Mouse (Mus musculus) ZHBTc4 (cell line): ENCODE measurements around the gene 4930544D05Rik.

Experiments used
- DNase-seq: peaks from one replicate; pipeline ENCODE4 v3.0.0-alpha.2; 2011; ENCODE audit warnings: low read depth, low spot score

The 4930544D05Rik gene

GRCm38 (mm10) chr11:70598451-70598953 is 17.1 kb upstream of the 4930544D05Rik start:
- no peak for DNase-seq

GRCm38 (mm10) chr11:70605024-70605566 is 10.6 kb upstream of the 4930544D05Rik start:
- peak; percentile 78 for DNase-seq

GRCm38 (mm10) chr11:70606717-70607116 is 8.9 kb upstream of the 4930544D05Rik start:
- no peak for DNase-seq

GRCm38 (mm10) chr11:70607611-70608010 is 8.0 kb upstream of the 4930544D05Rik start:
- no peak for DNase-seq

DNA sequence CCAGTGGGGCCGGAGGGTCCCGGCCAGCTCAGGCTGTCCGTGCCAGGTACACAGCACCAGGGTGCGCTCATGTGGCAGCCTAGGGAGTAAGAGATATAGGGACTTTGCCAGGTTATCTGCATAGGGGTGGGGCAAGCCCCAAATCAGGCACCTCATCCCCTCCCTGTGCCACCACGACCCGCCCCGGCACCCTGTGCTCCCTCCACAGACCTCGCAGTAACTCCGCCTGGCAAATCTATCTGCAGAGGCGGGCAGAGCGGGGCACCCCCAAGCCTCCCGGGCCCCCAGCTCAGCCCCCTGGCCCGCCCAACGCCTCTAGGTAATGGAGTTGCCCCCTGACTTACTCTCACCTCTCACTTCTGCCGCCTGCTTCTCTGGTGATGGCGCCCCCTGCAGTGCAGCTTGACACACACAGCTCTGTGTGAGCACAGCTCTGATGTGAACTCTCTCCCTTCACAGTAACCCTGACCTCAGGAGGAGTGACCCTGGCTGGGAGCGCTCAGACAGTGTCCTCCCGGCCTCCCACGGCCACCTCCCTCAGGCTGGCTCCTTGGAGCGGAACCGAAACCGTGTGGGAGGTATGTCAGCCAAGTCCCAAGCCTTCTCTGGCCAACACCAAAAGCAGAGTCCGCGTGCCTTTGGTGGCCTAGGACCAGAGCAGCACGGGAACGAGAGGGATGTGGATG is 7.1 kb upstream of the 4930544D05Rik start:
- peak; percentile 83 for DNase-seq

DNA sequence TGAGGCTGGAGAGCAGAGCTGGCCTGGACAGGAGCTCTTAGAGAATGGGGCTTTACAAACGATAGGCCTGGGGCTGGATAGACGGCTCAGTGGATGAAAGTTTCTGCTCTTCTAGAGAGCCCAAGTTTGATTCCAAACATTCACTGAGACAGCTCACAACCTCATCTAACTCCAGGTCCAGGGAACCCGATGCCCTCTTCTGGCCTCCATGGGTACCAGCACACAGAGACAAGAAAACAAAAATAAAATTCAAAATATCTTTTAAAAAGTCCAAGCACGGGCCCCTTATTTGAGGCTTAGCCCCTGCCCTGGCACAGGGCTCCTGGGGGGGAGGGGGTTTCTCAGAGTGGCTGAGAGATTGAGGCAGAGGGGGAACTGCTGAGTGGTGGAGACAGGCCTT is 4.9 kb upstream of the 4930544D05Rik start:
- DNase-seq, result no peak

DNA sequence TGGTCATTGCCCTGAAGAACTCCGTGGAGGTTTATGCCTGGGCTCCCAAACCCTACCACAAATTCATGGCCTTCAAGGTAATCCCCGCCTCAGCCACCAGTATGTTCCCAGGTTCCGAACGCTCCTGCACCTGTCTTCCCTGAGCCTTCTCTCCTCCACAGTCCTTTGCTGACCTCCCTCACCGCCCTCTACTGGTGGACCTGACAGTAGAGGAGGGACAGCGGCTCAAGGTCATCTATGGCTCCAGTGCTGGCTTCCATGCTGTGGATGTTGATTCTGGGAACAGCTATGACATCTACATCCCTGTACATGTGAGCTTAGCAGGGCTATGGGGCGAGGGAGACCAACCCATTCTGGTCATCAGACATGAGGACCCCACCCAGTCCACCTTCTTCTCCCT is 3.1 kb upstream of the 4930544D05Rik start:
- DNase-seq, result no peak

- peak; percentile 85 for DNase-seq
These were observed 574 bp upstream of the 4930544D05Rik start for GRCm38 (mm10) chr11:70615074-70615473.

- DNase-seq, result no peak
These were observed 3.5 kb downstream of the 4930544D05Rik start, which contains the start of gene Chrne for GRCm38 (mm10) chr11:70619101-70619500. Gene Chrne (minus strand): TSS chr11:70619216.

DNA sequence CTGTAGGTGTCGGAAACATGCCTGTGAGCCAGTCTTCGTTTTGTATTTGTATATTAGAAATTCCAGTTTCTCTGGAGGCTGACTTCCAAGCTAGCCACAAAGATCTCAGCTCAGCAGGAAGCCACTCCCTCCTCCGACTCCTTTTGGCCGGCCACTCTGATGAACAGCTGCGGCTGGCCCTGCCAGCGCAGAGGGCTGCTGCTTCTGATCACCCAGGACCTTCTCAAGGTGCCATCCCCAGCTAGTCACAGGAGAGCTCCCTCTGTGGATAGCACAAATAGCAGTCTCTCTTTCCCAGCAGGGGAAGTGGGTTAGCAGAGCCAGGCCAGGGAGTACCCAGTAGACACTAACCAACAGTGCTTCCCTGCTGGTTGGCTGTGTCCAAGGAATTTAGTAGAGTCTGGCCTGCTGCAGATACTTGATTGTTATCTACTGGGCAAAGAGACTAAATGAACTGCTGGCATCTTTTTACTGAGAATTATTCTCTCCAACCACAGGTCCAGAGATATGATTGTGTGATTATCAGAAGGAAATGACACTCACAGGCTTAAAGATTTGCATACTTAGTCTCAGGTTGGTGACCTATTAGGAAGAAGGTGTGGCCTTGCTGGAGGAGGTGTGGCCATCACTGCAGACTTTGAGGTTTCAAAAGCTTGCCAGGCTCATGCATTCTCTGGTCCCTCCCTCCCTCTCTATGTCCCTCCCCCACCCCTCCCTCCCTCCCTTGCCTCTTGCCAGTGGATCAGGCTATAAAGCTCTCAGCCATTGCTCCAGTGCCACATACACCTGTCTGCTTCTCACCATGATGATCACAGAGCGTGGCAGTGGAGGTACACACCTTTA is 6.5 kb downstream of the 4930544D05Rik start:
- DNase-seq, result peak; percentile 83

DNA sequence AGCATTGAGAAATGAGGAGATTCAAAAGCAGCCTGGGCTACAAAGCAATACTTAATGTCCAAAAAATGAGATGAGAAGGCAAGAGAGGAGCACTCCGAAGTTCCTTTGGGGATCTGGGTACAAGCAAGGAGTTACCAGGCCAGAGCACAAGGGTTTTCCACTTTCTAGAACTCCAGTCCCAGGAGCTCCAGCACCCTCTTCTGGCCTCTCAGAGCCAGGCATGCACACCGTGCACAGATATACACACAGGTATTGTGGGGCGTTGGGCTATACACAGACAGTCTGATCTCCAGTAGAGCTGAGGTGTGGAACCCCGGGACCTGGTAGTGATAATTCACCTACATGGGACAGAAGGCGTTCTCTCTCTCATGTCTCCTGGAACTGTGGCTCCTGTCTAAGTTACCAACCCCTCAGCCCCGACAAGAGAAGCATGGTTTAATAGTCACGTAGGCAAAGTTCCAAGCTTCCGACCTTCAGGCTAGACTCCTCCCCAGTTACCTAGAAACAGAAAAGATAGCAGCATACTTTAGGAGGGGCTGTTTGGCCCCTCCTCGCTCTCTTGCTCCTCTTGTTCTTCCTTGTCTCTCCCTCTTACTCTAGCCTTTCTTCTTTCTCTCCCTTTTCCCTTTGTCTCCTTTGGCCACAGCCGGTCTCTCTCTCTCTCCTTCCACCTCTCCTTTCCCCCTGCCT is 7.5 kb downstream of the 4930544D05Rik start:
- DNase-seq, result peak; percentile 86

DNA sequence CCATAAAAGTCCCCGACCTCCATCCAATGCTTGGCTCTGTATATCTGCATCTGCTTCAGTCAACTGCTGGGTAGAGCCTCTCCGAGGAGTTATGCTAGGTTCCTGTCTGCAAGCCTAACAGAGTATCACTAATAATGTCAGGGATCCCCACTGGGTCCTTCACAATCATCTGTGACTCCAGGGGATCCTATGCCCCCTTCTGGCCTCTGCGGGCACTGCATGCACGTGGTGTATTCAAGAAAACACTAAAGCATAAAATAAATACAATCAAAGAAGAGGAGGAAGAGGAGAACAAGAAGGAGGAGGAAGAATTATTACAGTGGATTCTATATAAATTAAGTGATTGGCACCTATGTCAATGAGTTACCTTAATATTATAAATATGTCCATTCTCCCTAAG is 9.8 kb downstream of the 4930544D05Rik start:
- DNase-seq, result peak; percentile 77

DNA sequence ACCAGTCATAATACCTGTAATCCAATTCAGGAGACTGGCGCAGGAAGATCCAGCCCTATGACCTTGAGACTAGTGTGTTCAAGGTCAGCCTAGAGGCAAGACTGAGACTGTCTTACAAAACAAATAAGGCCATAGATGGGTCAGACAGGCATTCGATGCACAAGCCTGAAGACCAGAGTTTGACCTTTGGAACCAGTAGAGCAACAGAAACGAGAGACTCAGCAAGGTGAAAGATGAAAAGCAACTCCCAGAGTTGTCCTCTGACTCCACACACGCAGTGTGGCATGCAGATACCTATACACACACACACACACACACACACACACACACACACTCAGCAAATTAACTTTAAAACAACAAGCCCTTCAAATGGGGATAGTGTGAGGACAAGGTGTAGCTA is 11.2 kb downstream of the 4930544D05Rik start:
- peak; percentile 41 for DNase-seq

DNA sequence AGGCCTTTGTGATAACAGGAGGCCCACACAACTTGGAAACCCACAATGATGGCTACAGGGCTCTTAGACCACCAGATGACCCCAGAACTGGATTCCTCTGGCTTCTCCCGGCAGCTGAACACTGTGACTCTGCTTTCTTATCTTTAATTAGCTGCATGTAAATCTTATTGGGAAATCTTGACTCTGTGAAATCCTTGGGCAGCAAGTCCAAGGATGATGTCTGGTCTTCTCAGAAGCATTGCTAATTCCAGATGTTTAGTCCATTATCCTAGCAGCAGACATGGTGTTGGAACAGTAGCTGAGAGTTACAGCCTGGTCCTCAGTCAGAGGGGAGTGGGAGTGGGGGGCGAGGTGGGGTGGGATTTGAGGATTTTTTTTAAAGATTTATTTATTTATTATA is 12.8 kb downstream of the 4930544D05Rik start:
- no peak for DNase-seq

GRCm38 (mm10) chr11:70629557-70629956 is 13.9 kb downstream of the 4930544D05Rik start:
- peak; percentile 42 for DNase-seq

DNA sequence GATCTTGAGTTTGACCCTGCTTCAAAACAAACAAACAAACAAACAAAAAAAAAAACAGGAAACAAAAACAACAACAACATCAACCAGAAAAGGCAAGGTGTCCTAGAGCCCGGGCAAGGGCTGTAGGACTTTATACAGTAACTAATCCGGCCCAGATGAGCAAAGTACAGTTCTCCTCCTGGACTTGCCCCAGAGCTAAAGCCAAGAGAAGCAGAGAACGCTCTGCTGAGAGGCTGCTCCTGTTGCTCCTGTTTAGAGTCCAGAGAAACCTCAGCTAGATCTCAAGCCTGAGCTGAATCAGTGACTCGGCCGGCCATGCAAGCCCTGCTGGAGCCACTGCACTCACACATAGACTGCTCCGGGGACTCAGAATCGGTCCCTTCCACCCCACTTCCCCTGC is 14.5 kb downstream of the 4930544D05Rik start:
- DNase-seq, result no peak

- DNase-seq, result no peak
These were observed 20.0 kb downstream of the 4930544D05Rik start for GRCm38 (mm10) chr11:70635601-70636000.

GRCm38 (mm10) chr11:70637764-70638163 is 22.1 kb downstream of the 4930544D05Rik start:
- no peak for DNase-seq

DNA sequence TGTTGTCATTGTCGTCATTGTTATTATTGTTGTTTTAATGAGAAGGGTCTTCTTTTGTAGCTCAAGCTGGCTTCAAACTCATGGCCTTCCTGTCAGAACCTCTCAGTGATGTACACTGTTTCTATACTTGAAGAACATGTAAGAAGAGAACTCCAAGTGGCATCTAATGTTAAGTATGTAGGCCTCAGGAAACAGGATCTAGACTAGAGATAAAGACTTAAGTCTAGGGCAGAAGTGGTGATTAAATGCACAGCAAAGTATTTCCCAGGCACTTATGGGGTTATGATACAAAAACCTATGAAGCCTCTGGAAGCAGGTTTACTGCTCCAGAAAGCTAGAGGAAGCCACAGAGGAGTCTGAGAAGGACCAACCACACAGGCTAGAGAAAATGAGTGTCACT is 22.6 kb downstream of the 4930544D05Rik start:
- DNase-seq, result no peak

DNA sequence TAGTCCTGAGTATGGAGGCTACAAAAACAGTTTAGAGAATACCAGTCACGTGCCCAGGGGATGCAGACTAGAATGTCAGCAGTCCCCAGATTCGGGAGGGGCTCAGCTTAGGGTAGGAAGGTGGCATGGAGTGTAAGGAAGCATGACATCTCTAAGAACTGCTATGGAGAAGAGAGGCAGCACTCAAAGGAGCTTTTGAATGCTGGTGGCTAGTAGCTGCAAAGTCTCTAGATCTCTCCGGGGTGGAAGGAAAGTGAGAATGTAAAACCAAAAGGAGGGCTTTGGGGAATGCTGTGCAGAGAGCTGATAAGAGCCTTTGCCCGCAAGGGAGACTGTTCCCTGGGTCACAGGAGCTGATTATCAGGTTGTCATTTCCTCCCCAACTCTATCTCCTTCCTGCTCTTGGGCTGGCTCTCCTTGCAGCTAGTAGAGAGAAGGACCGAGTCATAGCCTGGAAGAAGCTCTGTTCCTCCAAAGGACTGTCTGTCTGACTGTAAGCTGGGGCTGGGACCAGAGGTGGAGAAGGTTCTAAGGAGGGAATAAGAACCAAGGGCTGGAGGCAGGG is 23.1 kb downstream of the 4930544D05Rik start, which contains the start of gene Gp1ba:
Gene Gp1ba, plus strand, starts transcription at position 409 of the 565 bp plus-strand sequence.
- no peak for DNase-seq

DNA sequence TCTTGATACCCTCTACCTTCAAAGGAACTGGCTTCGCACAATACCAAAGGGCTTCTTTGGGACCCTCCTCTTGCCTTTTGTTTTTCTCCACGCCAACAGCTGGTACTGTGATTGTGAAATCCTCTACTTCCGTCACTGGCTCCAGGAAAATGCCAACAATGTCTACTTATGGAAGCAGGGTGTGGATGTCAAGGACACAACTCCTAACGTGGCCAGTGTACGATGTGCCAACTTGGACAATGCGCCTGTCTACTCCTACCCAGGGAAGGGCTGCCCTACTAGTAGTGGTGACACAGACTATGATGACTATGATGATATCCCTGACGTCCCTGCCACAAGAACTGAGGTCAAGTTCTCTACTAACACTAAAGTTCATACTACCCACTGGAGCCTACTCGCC is 24.3 kb downstream of the 4930544D05Rik start:
- no peak for DNase-seq
